Mouse (Mus musculus) kidney, postnatal 4 days (tissue): ENCODE results near the gene Cpa5.
A peak's percentile ranks its signal among the peaks of the same experiment; 100 is the strongest.

Experiments
- DNase-seq, 2 experiments: peaks; one replicate each; pipeline ENCODE4 v3.0.0; 2021; ENCODE audit warnings: mixed read lengths in 2 of 2

The Cpa5 gene

DNA sequence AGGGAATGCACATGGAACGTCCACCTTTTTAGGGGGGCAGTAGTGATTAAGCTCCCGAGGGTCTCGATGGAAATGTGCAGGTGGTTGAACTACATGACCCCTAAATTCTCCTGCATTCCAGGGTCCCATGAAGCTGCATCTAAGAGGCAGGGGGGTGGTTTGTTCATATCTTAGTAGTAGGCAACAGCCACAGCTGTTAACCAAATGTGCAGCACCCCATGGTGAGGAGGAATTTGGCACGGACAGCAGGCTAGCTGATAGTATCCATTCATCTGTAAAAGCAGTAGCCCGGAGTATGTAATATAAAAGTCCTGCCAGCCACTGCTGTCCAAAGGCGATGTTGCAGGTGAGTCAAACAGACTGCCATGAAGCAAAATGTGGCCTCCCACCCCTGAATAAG, 34.6 kb downstream of the Cpa5 start:
- no peak for DNase-seq

DNA sequence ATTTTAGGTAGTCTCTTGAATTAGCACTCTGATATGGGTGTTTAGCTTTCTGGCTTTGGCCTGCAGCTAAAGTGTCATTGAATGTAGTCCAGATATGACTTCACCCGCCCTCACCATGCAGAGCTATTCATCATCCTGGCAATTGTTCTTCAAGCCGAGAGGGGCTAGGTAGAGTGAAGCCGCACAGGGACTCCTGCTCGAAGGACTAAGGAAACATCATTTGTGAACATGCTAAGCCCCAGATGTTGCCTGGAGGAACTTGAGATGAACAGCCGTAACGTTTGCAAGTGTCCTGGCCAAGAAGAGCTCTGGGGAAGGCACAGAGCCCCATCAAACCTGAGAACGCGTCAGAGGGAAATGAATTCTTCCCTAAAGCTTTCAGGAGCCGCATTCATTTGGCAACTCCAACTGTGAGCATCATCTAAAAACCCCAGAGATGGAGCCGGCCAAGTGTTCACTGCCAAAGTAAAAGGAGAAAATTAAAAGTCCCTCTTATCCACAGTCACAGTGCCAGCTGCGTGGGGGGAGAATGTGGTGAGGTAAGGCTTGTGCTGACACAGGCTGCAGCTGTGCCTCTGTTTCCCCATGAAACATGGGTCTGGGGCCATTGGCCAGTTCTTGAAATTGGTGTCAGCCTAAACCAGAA, 39.0 kb downstream of the Cpa5 start:
- DNase-seq, result no peak

DNA sequence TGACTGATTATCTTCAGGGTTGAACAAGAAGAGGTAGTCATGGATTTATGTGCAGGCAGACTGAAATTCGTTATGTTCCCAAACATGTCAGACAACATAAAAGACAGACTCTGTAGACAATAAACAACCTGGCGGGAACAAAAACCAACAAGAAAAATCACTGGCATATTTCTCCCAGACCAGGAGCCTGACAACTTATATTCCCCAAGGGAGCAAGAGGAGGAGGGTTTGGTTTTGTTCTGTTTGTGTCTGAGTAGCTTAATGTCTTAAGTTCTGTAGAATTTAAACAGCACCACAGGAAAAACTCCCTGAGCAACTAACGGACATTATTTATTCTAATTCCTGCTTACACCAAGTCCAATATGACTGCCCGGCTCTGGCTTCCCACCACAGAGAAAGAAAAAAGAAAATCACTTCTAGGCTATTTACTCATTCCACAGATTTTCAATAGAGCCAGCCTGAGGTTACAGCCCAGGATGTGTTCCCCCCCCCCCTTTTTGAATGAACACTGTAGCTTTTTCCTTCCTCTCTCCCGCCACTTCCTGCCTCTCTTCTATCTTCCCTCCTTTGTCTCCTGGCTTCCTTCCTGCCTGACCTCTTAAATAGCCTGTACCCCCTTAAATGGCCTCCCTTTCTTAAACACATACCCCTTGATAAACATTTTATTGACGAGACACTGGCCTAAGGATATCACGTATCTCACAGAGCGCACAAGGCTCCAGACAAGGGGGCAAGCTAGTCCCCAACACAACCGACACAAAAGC, 41.8 kb downstream of the Cpa5 start:
- DNase-seq, result no peak

DNA sequence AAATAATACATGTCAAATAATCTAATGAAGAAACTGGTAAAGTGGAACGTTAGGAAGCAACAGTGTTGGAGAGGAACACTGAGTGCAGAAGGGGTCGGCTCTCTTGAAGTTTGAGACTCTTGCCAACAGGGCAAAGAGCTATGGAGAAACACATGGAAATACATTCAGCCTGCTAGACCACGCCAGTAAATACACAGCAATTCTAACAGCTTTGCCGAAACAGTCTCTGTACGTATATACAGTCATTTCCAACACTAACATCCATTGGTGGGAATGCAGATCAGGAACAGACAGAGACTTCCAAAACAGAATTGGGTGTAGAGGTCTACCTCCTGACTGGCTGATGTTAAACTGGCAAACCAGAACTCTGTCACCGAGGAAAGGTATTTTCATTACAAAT, 42.7 kb downstream of the Cpa5 start:
- no peak for DNase-seq

DNA sequence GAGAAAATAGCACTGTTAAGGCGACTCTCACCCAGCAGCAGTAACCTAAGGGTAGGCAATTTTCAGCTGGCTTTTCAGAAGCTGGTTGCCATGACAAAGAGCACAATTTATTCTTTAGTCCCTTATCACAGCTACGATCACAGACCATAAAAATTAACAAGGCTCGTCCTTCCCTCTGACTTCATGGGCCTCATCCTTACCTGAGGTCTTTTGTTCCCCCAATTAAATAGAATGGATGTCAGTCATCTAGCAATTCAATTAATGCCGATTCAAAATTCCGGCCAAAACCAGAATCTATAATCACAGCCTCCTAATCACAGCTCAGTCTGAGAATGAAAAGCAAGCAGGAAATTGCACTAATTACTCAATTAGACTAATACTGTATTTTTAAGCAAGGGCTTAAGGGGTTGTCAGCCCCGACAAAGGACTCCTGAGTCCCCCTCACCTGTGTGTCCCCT, 43.6 kb downstream of the Cpa5 start:
- DNase-seq, result no peak

DNA sequence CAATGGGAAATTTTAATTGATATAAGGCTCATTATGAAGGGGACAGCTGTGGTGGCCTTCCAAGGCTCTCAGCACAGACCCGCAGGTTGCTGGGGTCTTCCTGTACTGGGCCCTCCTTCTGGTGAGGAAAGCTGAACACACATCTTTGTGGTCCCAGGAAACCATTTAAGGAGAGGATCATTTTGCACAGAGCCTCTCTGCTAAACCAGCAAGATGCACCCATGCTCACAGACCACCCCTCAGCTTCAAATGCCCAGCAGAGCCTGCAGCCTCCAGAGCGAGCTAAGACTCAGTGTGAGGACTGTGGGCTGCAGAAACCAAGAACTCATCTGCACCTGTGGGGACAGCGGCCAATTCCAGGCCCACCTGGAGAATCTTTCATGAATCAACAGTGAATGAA, 44.1 kb downstream of the Cpa5 start:
- DNase-seq, result no peak

DNA sequence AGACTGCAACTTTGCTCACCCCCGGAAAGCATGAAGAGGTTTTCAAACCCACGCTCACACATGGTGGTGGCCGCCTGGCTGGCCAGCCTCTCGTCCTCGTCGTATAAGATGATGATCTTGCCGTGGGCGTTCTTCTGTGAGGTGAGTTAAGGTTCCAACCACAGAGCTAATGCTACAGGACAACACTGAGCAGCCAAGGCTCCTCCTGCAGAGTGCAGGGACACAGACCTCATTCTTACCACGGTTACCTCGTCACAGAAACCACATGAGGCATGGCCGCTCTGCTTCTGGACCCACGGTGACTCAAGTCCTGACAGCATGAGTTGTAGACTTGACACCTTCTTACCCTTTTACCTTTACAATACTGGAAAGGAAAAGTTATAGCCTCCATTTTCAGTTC, 46.5 kb downstream of the Cpa5 start:
- no peak for DNase-seq

DNA sequence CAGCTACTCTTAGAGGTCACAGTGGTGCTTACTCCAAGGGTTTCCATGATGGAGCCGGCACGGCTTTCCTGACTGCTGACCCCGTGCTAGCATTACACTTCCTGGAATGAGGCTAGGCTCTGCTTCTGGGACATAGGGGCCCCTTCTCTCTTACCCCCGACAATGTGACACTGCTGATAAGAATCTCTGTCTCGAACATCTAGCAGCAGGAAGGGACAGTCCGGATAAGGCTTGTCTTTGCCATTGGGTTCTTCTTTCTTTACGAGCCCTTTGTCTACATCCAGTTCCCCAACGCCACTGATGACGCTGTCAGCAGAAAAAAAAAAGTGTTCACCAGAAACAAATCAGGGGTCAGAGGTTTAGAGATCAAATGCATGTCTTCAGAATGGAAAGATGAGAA, 47.8 kb downstream of the Cpa5 start:
- DNase-seq, result no peak

DNA sequence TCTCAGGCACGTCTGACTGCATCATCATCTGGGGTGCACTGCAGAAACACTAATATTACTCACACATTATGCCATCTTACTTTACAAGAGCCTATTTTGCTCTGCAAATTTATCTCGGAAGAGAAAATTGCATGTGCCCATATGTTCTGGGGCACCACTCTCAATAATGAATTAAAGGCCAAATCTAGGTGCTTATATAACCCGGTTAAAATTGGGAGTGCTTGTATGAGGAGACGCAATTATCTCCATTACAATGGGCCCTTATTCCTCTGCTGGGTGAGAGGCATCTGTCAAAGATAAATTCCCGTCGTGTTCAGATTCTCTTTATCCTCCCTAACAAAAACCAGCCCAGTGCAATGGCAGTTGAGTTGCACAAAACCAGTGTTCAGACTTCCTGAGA, 54.0 kb downstream of the Cpa5 start:
- DNase-seq, result no peak

DNA sequence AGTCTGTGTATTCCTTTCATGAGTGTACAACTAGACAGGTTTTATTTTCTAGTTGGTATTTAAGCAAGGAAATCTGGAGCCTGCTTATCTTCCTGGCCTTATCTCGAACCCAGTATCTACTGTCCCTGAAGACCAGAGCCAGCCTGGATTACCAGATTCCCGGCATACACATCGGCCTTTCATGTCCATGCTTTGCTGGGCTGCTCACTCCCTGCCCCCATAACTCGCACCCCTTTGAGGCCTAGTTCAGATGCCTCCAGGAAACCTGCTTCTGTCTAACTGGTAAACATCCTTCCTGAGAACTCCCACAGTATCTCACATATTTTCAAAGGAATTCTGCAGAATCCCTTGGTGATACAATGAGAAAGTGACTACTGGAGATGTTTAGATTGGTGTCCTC, 54.5 kb downstream of the Cpa5 start:
- DNase-seq, result no peak

DNA sequence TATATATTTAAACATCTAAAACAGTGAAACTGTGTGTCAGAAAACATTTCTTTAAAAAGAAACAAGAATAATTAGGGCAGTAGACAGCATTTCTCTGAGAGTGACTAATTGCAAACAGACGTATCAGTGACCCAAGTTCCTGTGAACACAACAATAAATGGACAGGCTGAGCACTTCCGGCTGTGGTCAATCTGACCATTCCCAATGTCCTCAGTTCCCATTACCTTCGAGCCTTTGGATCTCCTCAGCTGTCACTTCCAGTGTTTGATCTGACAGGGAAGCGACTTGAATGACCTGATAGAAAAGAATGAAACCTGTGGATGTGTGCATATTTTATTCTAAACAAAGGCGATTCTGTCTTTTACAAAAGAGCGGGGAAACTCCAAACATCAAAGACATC, 55.2 kb downstream of the Cpa5 start:
- no peak for DNase-seq

DNA sequence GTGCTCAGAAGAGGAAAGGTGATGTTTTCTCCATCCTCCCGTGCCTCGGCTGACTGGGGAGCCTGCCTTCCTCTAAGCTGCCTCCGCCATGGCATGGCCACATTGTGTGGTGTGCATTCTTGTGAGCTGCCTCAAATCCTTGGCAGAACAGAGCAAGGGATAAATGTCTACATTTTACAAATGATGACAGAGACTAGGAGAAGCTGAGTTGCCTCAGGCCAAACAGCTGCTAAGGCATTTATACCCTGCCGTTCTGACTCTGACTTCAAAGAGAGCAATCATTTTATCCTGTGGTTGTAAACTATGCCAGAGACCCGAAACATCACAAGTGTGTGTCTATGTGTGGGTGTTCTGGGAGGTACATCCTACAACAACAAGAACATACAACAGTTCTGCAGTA, 56.8 kb downstream of the Cpa5 start:
- DNase-seq, result no peak

DNA sequence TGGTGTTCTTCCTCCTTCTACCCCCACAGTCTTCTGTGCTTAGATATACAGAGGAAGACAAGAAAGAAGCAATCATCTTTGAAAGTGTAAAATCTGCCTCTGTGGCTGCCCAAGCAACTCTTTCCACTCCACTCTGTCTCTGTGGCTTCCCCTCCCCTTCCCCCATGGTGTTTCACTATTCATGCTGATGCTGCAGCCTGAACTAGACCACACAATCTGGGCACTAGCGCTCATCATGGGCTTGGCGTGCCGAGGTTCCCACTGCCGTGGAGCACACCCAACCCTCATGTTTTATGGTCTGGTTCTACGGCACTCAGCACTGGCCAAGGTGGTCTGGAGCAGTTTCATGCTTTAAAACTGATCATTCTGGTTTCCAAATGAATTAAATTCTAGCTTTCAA, 60.9 kb downstream of the Cpa5 start:
- DNase-seq, result no peak

DNA sequence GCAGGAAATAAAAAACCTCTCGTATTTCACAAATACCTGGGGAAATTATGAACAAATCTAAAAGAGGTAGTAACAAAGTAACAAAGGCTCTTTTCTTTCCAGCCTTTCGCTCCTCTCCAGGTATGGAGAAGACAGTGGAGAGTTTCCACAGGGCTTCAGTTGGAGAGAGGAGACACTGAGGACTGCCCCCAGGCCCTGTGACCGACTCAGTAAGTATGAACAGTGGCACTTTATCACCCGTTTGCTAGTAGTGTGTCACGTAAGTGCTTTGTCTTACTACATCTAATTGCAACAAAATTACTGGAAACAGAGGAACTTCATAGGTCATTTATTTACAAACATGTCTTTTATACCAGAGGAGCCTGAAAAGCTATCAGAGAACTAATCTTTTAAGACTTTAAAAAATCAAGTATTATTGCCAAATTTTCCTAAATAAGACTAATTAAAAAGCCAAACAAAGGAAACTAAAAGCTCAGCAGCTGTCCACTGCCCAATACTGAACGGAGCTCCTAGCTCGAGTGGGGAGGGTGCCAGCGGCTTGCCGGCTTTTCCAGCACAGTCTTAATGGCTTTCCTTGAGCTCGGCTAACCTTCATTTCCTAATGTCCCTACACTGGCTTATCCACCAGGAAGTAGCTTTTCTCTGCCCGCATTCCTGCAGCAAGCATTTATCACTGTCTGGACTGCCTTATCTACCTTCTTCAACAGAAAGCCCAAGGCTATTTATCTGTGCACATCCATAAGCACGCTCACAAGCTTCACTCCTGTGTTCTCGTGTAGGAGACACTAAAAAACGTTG, 63.2 kb downstream of the Cpa5 start:
- DNase-seq, result peak; percentile 63 to 75

DNA sequence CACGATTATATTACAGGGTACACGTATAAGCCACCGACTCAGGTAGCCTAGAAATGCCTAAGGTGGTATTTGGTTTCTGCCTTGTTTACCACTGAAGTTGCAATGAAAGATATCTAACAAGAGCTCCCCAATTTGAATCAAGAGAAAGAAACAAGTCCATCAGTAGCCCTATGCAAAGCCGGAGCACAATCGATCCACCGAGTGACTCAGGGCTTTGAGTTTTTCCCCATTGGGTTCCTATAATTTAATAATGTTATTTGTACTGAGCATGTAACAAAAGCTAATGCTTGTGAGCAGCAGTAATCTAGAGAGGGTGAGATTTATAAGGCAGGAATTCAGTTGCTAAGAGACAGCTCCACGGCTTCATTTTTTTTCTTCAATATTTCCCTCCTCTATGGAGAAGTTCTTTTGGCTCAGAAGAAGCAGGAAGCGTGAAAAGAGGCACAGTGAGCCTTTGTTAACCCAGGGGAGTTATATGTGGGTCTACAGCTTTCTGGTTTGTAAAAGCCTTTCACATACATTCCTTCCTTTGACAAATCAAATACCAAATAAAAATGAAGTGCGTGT, 64.0 kb downstream of the Cpa5 start:
- DNase-seq, result no peak

DNA sequence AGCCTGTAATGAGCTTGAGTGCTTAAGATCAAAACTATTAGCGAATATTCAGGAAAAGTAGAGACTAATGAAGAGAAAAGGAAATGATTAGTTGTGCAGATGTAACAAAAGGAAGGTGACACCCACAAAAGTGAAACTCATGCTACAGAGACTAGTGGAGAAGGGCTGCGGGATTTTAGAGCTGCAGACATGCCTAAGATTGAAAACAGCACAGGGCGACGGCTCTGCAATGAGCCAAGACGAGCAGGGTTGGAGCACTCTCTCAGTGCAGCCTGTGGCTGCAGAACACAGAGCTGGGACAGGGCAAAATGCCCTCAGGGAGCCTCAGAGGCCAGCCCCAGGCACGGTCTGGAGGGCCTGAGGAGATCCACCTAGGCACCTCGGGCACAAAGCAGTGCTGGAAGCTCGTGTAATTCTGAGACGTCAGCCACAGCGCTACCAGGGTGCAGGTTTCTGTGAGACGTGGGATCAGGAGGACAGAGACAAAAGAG, 64.5 kb downstream of the Cpa5 start:
- peak; percentile 48 to 64 for DNase-seq

DNA sequence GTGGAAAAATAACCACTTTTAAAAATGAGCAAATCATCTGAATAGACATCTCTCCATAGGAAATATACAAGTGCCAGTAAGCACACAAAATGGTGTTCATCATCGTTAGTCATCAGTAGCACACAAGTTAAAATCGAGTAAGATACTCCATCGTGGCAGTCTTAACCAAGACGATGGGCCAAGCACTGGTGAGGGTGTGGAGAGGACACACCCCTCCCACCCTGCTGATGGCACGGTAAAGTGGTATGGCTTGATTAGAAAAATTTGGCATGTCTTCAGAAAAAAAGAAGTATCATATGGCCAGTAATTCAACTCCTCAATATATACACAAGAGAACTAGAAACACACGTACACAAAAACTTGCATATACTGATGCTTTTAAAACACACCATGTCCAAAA, 65.7 kb downstream of the Cpa5 start:
- no peak for DNase-seq

DNA sequence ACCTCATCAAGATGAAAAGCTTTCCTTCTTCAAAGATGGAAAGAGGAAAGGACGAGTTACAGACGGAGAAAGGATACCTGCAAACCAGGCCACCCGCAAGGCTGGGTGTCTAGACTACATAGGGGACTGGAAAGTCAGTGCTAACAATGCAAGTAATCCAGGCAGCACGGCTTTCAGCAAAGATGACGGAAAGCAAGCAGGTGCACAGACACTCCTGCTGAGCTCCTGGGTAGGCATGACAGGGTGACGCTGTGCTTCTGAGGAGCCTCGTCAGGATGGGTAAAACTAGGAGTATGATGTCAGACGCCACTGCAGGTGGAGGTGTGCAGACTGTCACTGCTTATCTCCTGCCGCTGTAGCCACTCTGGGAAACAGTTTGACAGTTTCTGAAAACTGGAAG, 66.8 kb downstream of the Cpa5 start:
- no peak for DNase-seq

DNA sequence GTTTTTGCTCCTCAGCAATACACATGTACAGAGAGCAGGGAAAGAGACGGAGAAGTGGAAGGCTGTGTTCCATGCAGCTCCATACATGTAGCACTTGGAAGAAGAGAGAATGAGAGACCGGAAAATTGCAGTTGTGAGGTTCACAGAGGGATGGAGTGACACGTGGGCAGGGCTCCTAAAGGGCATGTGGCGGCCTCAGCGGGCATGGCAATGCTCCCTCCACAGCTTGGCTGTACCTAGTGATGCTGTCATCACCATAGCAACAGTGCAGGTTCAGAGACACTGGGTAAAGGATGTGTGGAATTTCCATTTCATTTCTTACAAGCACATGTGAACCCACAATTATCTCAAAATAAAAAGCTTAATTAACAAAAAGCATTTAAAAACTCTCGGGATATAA, 67.7 kb downstream of the Cpa5 start:
- no peak for DNase-seq

DNA sequence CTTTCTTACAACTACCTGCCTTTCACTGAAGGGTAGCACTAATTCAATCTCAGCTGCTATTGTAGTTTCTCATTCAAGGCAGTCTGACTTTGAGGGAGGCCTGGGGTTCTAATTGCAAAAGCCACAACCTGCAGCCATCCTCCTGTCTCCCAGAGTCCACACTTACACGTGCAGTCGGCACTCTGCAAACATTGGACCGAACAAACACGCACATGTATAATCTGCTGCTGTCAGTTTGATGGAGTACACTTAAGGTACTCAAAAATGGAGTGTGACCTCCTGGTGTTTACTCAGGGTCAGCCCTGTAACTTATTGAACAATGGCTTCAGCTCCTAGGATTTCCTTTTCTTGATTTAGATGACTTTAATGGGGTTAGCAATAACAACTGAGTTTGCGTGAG, 68.8 kb downstream of the Cpa5 start:
- DNase-seq, result no peak

DNA sequence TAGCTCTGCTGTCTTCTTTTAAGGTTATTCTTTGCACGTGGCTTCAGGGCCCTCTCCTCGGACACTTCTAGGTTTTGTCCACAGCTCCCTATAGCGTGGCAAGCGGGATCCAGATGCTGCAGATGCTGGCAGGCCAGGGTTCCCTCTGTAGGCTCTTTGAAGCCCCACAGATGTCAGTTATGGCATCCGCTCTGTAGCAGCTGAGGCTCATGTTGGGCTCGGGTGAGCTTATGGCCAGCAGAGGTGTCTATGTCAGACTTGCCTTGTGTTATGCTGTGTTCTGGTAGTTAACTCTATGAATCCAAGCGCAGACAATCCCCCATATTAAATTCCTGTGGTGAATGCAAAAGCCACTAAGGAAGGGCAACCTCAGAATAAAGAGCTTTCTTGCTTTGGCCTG, 69.6 kb downstream of the Cpa5 start:
- DNase-seq, result no peak
